Mouse (Mus musculus) liver, embryonic 14.5 days (tissue): ENCODE data around the gene Zap70. TPM values are rescaled to one million over a fixed set of nuclear protein-coding genes. Genes with fewer than 3 reads are reported as not detected.

Source experiments
- ATAC-seq: fragments of 200-750 bp; cut with Nextera tagmentation; 2 replicates; pipeline ENCODE4 v1.8.0; 2017; ENCODE audit warnings: moderate number of reproducible peaks, mild to moderate bottlenecking, moderate library complexity; ENCODE audit not compliant: insufficient read depth
- DNase-seq, 3 experiments: peaks; one replicate each; pipeline ENCODE4 v3.0.0-alpha.2; 2012 to 2013; ENCODE audit warnings: low read depth in 3 of 3, low spot score in 3 of 3
- H3K27ac ChIP-seq: fragments of 300-500 bp; sonication (generic); 2 replicates; pipeline ENCODE4 v1.5.1; 2014; ENCODE audit warnings: moderate library complexity, mild to moderate bottlenecking, control low read depth, inconsistent platforms
- H3K27me3 ChIP-seq: fragments of 300-500 bp; sonication (generic); 2 replicates; pipeline ENCODE4 v1.6.1; 2014; ENCODE audit warnings: mild to moderate bottlenecking, low read length, moderate library complexity; ENCODE audit not compliant: control insufficient read depth, insufficient read depth
- H3K36me3 ChIP-seq: fragments of 300-500 bp; sonication (generic); replicated peaks from 2 replicates; pipeline ENCODE4 v1.6.1; 2014; ENCODE audit warnings: low read depth; ENCODE audit not compliant: control insufficient read depth, insufficient read depth
- H3K4me1 ChIP-seq, 2 experiments: fragments of 200-500 bp in 1 of 2; fragments of 300-500 bp in 1 of 2; sonication (generic) in 1 of 2; replicated peaks; 2 replicates each; pipeline ENCODE4 v1.6.1; 2012 to 2014; ENCODE audit warnings: antibody characterized with exemption in 1 of 2, inconsistent platforms in 1 of 2, low read length in 1 of 2; ENCODE audit not compliant: control insufficient read depth in 2 of 2, insufficient read depth in 2 of 2
- H3K4me2 ChIP-seq: fragments of 300-500 bp; sonication (generic); 2 replicates; pipeline ENCODE4 v1.6.1; 2014; ENCODE audit warnings: low read depth, mild to moderate bottlenecking, control low read depth, moderate library complexity
- H3K4me3 ChIP-seq, 2 experiments: fragments of 200-500 bp in 1 of 2; fragments of 300-500 bp in 1 of 2; sonication (generic) in 1 of 2; 2 replicates each; pipeline ENCODE4 v1.5.1; 2012 to 2014; ENCODE audit warnings: low read depth in 2 of 2, low read length in 2 of 2, mild to moderate bottlenecking in 2 of 2, control low read depth in 1 of 2, inconsistent platforms in 1 of 2, moderate library complexity in 1 of 2; ENCODE audit not compliant: insufficient read depth in 1 of 2
- H3K9ac ChIP-seq: fragments of 300-500 bp; sonication (generic); replicated peaks from 2 replicates; pipeline ENCODE4 v1.6.1; 2014; ENCODE audit warnings: mild to moderate bottlenecking, control low read depth, moderate library complexity
- H3K9me3 ChIP-seq: fragments of 300-500 bp; sonication (generic); 2 replicates; pipeline ENCODE4 v1.6.1; 2016; ENCODE audit warnings: low read length, mixed read lengths; ENCODE audit not compliant: control insufficient read depth
- CTCF ChIP-seq: IDR thresholded peaks from 2 replicates; pipeline ENCODE4 v1.5.1; 2016; ENCODE audit warnings: antibody characterized with exemption, low read depth, control low read depth
- EP300 ChIP-seq: IDR thresholded peaks from 2 replicates; pipeline ENCODE4 v1.6.1; 2016; ENCODE audit warnings: antibody characterized with exemption, low read depth
- WGBS: fragments of 180-500 bp; shearing (Covaris S2); extraction: QIAGEN DNeasy Blood & Tissue Kit; methylation state at CpG from one replicate; pipeline ENCODE4 v1.1.7; 2014; ENCODE audit not compliant: insufficient replicate concordance; 5-methylcytosine and 5-hydroxymethylcytosine counted together
- polyA plus RNA-seq, 2 experiments: library from polyadenylated mRNA; depleted of rRNA in 1 of 2; stranded (reverse) in 1 of 2; unstranded in 1 of 2; fragments of >200 nt; fragmentation: Nextera tagmentation in 1 of 2; extraction: Ambion mirVana in 1 of 2; gene quantifications; 2 replicates each; pipeline versions ENCODE4 v1.2.1 to v1.2.3; 2012 to 2014

Gene Zap70
- polyA plus RNA-seq, 2 experiments = 0.06 TPM; not detected in 1

DNA sequence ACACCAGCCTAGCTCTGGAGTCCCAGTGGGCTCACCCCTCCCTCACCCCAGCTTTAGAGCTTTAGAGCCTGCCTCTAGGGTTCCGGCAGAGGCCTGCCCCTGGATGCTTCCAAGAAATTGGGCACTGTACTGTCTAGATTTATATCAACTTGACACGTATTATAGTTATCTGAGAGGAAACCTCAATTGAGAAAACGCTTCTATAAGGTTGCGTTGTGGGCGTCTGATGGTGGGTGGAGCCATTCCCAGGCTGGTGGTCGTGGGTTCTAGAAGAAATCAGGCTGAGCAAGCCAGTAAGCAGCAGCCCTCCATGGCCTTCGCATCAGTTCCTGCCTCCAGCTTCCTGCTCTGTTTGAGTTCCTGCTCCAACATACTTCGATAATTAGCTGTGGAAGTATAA, 537 bp upstream of the Zap70 start:
- H3K36me3 ChIP-seq = no peaks in the 10 kb centered on the region
- no peak for TF ChIP-seq EP300
- no peak for TF ChIP-seq CTCF

DNA sequence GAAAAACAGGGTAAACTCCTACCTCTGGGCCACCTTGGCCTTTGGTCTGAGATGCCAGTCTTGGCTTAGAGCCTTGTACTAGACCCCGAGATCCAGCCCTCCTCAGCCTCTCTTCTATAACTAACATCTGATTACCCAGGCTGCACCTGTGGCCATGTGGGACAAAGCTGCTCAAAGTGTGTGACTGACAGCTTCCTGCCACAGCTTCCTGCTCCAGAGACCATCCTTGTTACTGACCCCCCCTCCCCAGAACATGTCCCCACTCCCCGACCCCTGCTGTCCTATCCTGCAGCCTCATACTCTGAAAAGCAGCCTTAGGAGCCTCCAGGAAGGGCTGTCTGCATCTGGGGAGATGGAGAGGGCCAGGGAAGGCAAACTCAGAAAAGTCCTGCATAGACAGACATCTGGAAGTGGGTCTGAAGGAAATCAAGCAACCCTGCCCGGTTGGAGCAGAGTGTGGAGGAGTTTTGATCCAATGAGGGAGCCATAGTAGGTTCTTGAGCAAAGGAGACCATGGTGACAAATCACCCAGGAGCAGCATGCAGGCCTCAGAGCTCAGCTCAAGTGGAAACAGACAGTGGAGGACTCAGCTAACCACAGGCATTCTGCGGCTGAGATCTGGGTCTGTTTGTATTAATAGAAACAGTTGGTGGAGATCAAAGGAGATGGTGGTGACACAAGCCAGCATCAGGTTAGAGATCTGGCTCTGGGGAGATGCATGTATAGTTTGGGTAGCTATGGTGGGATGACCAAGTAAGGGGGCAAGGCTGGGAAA, 5.0 kb downstream of the Zap70 start:
- TF ChIP-seq EP300 (no peak), CTCF (no peak)
- no peak overlapping the region for H3K27ac ChIP-seq
- H3K4me3 ChIP-seq = no peak overlapping the region
- no peaks in the 10 kb centered on the region for H3K36me3 ChIP-seq
- no peak overlapping the region for H3K9ac ChIP-seq
- H3K9me3 ChIP-seq = no peaks in the 10 kb centered on the region
- ATAC-seq = no peak
- no peaks in the 10 kb centered on the region for H3K4me1 ChIP-seq
- no peaks in the 10 kb centered on the region for H3K27me3 ChIP-seq
- 11% methylated on average over 4 of the region's 4 CpGs for WGBS
- H3K4me2 ChIP-seq = no peak overlapping the region
- no peak for DNase-seq

More for the DNA sequence above, 537 bp upstream of the Zap70 start:
- Histone ChIP-seq H3K4me1 (no peaks in the 10 kb centered on the region), H3K27me3 (no peaks in the 10 kb centered on the region), H3K9me3 (no peaks in the 10 kb centered on the region), H3K4me2 (no peak overlapping the region), H3K27ac (no peak overlapping the region), H3K9ac (no peak overlapping the region), H3K4me3 (no peak overlapping the region)
- 46% methylated on average over 8 of the region's 8 CpGs for WGBS
- DNase-seq (no peak), ATAC-seq (no peak)

DNA sequence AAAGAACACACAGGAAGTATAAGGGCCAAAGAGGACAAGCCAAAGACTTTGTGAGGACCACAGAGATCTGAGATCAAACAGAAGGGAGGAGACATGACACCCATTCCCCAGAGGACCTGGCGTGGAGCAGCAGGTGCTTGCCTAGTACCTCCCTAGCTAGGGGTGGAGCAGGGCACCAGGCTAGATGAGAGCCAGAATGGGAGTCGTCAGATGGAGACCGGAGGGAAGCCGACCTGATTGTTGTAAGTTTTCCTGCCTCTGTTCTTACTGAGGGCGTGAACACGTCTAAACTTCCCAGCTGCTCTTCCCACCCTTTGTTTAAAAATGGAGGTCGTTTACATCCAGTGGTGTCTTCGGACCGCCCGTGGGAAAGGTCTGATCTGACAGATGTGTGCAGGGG, 5.7 kb downstream of the Zap70 start:
- no peak overlapping the region for H3K4me2 ChIP-seq
- H3K27ac ChIP-seq = no peak overlapping the region
- no peak for DNase-seq
- TF ChIP-seq EP300 (no peak), CTCF (no peak)
- H3K9ac ChIP-seq = no peak overlapping the region
- ATAC-seq = no peak
- no peaks in the 10 kb centered on the region for H3K9me3 ChIP-seq
- no peaks in the 10 kb centered on the region for H3K4me1 ChIP-seq
- no peak overlapping the region for H3K4me3 ChIP-seq
- no peaks in the 10 kb centered on the region for H3K27me3 ChIP-seq
- 23% methylated on average over 10 of the region's 10 CpGs for WGBS
- no peaks in the 10 kb centered on the region for H3K36me3 ChIP-seq

DNA sequence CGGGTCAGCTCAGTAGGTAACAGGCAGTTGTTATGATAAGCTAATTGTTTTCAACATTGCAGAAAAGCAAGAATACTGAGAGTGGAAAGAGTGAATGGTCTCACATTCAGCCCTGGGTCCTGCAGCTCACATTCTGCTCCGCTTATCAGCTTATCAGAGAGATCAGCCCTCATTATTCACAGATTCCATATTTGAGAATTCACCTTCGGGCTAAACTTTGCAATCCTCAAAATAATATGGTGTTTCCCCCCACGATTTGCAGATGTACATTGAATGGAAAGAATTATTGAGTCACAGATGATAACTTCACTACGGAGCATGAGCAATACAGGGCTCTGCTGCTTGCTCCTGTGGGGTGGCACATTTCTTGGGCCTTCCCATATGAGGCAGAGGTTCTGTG, 7.2 kb downstream of the Zap70 start:
- ATAC-seq (no peak), DNase-seq (no peak)
- Histone ChIP-seq H3K9me3 (no peaks in the 10 kb centered on the region), H3K4me3 (no peak overlapping the region), H3K27me3 (no peaks in the 10 kb centered on the region), H3K4me1 (no peaks in the 10 kb centered on the region), H3K4me2 (no peak overlapping the region), H3K27ac (no peak overlapping the region), H3K9ac (no peak overlapping the region), H3K36me3 (no peaks in the 10 kb centered on the region)
- TF ChIP-seq EP300 (no peak), CTCF (no peak)
- WGBS = 53% methylated on average over 5 of the region's 5 CpGs

DNA sequence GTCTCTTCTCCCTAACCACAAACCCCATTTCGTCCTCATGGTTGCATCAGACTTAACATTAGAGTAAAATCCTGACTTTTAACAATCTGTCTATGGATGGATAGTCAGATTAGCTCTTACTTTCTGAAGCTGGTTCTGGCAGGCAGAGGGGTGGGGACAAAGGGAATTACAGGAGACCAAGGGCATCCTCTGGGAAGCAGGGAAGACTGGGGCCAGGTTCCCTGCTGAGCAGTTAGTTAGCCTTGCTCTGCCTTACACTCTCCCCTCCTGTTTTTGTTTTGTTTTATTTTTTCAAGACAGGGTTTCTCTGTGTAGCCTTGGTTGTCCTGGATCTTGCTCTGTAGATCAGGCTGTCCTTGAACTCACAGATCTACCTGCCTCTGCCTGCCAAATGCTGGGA, 8.4 kb downstream of the Zap70 start:
- H3K4me1 ChIP-seq = no peaks in the 10 kb centered on the region
- DNase-seq = no peak
- WGBS = 58% methylated on average over 1 of the region's 1 CpGs
- H3K27me3 ChIP-seq = no peaks in the 10 kb centered on the region
- TF ChIP-seq EP300 (no peak), CTCF (no peak)
- H3K9me3 ChIP-seq = no peaks in the 10 kb centered on the region
- no peak overlapping the region for H3K4me2 ChIP-seq
- no peak overlapping the region for H3K27ac ChIP-seq
- H3K9ac ChIP-seq = no peak overlapping the region
- H3K36me3 ChIP-seq = no peaks in the 10 kb centered on the region
- no peak for ATAC-seq
- H3K4me3 ChIP-seq = no peak overlapping the region
